Mouse (Mus musculus) heart, embryonic 15.5 days (tissue): ENCODE measurements around the gene Clec16a. TPM values are rescaled to one million over a fixed set of nuclear protein-coding genes. Genes with fewer than 3 reads are reported as not detected.

Experiments
- ATAC-seq: fragments of 200-750 bp; cut with Nextera tagmentation; replicated peaks from 2 replicates; pipeline ENCODE4 v1.8.0; 2017; ENCODE audit warnings: low read depth, moderate TSS enrichment; ENCODE audit not compliant: insufficient number of reproducible peaks, insufficient read depth, low FRiP score
- H3K27ac ChIP-seq: fragments of 300-500 bp; sonication (generic); 2 replicates; pipeline ENCODE4 v1.5.1; 2015; ENCODE audit warnings: mild to moderate bottlenecking, inconsistent platforms
- H3K27me3 ChIP-seq: fragments of 300-500 bp; sonication (generic); 2 replicates; pipeline ENCODE4 v1.6.1; 2015; ENCODE audit warnings: inconsistent platforms
- H3K36me3 ChIP-seq: fragments of 300-500 bp; sonication (generic); 2 replicates; pipeline ENCODE4 v1.6.1; 2015; ENCODE audit warnings: mild to moderate bottlenecking, inconsistent platforms
- H3K4me1 ChIP-seq: fragments of 300-500 bp; sonication (generic); replicated peaks from 2 replicates; pipeline ENCODE4 v1.6.1; 2015; ENCODE audit warnings: inconsistent platforms
- H3K4me2 ChIP-seq: fragments of 300-500 bp; sonication (generic); 2 replicates; pipeline ENCODE4 v1.6.1; 2015; ENCODE audit warnings: inconsistent platforms, mild to moderate bottlenecking, moderate library complexity
- H3K4me3 ChIP-seq: fragments of 300-500 bp; sonication (generic); 2 replicates; pipeline ENCODE4 v1.5.1; 2015; ENCODE audit warnings: mild to moderate bottlenecking, inconsistent platforms
- H3K9ac ChIP-seq: fragments of 300-500 bp; sonication (generic); 2 replicates; pipeline ENCODE4 v1.6.1; 2015; ENCODE audit warnings: mild to moderate bottlenecking, inconsistent platforms
- H3K9me3 ChIP-seq: fragments of 300-500 bp; sonication (generic); replicated peaks from 2 replicates; pipeline ENCODE4 v1.6.1; 2016; ENCODE audit warnings: inconsistent platforms
- WGBS: fragments of 180-500 bp; shearing (Covaris S2); methylation state at CpG from one replicate; pipeline ENCODE4 v1.1.7; 2015; ENCODE audit warnings: mixed read lengths; 5-methylcytosine and 5-hydroxymethylcytosine counted together
- polyA plus RNA-seq: library from polyadenylated mRNA; unstranded; fragments of >200 nt; fragmentation: Nextera tagmentation; extraction: Ambion mirVana; gene quantifications from 2 replicates; pipeline ENCODE4 v1.2.1, GENCODE M21; 2015

Gene Clec16a
- polyA plus RNA-seq, 1 experiment from 2014 or later, result 30.4 TPM

DNA sequence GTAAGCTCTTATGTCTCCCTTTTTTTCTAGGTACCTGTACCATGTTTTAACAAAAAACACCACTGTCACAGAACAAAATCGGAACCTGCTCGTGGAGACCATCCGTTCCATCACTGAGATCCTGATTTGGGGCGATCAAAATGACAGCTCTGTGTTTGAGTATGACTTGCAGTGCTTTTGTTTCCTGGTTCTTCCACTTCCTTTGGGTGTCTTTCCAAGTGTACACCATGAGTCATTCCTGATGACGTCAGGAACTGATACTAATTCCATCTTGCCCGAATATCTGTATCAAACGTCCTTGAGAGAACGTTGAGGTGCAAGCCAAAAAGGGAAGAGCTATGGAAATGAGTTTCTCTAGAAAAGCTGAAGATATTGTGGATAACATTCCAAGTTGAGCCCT lies 14.9 kb downstream of the Clec16a start:
- Histone ChIP-seq H3K9me3 (no peaks in the 10 kb centered on the region), H3K4me2 (no peak overlapping the region), H3K4me1 (peaks cover 16% of the 10 kb centered on the region), H3K27ac (no peak overlapping the region), H3K4me3 (no peak overlapping the region), H3K9ac (no peak overlapping the region), H3K36me3 (peaks cover 4% of the 10 kb centered on the region; the same call in 1 of the 2 replicates), H3K27me3 (no peaks in the 10 kb centered on the region)
- 69% methylated on average over 8 of the region's 8 CpGs for WGBS
- ATAC-seq, result no peak

DNA sequence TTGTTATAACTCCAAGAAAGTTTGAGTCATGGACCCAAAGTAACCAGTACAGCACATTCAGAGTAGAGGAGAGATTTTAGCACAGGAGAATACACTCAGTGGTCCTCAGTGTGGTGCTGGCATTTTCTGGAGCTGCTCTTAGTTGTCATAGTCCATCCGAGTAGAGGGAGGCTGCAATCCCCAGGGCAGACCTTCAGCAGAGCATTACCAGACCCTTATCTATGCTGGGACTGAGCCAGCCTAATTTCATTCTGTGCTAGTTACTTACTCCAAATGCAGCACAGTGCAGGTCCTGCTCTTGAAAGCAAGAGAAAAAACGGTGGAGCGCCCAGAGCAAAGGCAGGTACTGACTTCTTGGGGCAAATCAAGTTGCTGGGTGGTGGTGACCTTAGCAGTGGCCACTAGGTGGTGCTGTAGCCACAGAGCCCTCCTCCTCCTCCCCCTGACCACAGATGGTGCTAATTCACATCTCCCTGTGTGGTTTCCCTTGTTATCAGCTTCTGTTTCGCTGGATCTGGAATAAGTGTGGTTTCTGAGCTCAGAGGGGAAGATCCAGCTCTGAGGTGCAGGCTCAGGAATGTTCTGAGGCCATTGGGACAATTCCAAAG lies 20.2 kb downstream of the Clec16a start:
- 21% methylated on average over 4 of the region's 4 CpGs for WGBS
- 0 out of 2 replicates have a peak overlapping the region, but pooled peaks have one; percentile 4 for H3K27ac ChIP-seq
- no peak overlapping the region for H3K4me3 ChIP-seq
- H3K27me3 ChIP-seq, result no peaks in the 10 kb centered on the region
- peaks cover 5% of the 10 kb centered on the region; the same call in 1 of the 2 replicates for H3K36me3 ChIP-seq
- H3K9me3 ChIP-seq, result no peaks in the 10 kb centered on the region
- H3K4me2 ChIP-seq, result no peak overlapping the region
- ATAC-seq, result peak; percentile 72; the same call in 1 of the 2 replicates
- peaks cover 23% of the 10 kb centered on the region for H3K4me1 ChIP-seq
- H3K9ac ChIP-seq, result no peak overlapping the region; the same call in 1 of the 2 replicates

DNA sequence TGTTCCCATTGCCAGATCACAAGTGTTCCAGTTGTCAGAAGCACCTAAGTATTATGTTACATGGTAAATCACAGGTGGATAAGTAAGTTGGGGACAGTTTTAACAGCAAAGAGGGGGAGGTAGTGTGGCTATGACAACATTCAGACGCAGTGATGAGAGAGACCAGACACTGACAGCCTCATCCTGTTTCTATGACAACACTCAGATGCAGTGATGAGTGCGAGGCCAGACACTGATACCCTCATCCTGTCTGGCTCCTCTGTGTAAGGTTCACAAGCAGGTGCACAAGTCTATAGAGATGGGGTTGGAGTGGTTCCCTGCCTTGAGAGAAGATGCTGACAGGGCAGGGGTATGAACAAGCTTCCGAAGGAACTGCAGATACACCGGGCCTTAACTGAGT lies 22.0 kb downstream of the Clec16a start:
- 93% methylated on average over 4 of the region's 4 CpGs for WGBS
- ATAC-seq, result no peak
- H3K4me3 ChIP-seq, result no peak overlapping the region
- H3K9ac ChIP-seq, result no peak overlapping the region
- peaks cover 13% of the 10 kb centered on the region for H3K4me1 ChIP-seq
- no peaks in the 10 kb centered on the region for H3K27me3 ChIP-seq
- peaks cover 5% of the 10 kb centered on the region; the same call in 1 of the 2 replicates for H3K36me3 ChIP-seq
- H3K27ac ChIP-seq, result no peak overlapping the region
- H3K9me3 ChIP-seq, result no peaks in the 10 kb centered on the region
- no peak overlapping the region for H3K4me2 ChIP-seq

DNA sequence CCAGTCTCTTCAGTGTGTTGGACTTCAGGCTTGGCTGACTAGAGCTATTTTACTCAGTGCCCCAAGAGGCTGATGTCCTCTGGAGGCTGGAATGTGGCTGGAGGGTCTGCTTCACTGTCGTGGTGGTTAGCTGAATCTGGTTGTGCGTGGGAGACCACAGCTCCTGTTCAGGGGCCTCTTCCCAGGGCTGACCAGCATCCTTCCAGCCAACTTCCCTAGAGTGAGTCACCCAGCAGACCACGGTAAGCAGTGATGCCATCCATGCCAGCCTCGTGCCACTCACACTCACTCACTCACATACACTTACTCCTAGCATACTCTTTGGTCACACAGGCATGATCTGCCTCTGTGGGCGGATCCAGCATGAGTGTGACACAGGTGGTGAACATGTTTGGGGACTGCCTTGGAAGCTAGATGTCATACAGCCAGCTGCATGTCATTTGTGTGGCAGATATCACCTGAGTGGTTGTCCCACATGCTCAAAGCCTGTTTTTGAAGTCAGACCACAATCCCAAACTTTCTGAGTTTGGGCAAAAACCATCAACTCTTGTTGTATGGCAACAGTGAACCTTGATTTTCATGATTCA lies 24.8 kb downstream of the Clec16a start:
- Histone ChIP-seq H3K27ac (no peak overlapping the region), H3K36me3 (peaks cover 21% of the 10 kb centered on the region), H3K9me3 (no peaks in the 10 kb centered on the region), H3K4me3 (no peak overlapping the region), H3K4me1 (peaks cover 13% of the 10 kb centered on the region), H3K4me2 (no peak overlapping the region), H3K9ac (no peak overlapping the region), H3K27me3 (no peaks in the 10 kb centered on the region)
- WGBS, result 60% methylated on average over 5 of the region's 5 CpGs
- no peak; the same call in 1 of the 2 replicates for ATAC-seq

DNA sequence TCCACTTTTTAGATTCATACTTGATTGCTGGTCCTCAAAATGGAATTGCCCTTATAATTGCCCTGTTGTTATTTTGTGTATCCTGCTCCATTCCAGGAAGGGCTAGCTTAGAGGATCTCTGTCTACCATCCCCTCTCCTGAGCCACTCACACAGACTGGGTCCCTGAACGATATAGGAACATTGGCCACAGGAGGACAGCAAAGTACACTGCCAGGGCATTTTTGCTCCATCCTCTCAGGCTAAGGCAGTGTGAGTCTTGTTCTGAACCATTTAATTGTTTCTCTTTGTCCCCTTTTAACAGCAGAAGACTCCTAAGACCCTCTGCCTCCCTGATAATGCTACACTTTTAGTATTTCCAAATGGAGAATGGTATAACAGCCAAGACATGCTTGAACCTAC lies 25.6 kb downstream of the Clec16a start:
- no peak overlapping the region for H3K4me2 ChIP-seq
- H3K4me3 ChIP-seq, result no peak overlapping the region
- H3K9me3 ChIP-seq, result no peaks in the 10 kb centered on the region
- H3K27me3 ChIP-seq, result no peaks in the 10 kb centered on the region
- H3K36me3 ChIP-seq, result peaks cover 21% of the 10 kb centered on the region
- no peak overlapping the region for H3K9ac ChIP-seq
- no peak for ATAC-seq
- peaks cover 5% of the 10 kb centered on the region for H3K4me1 ChIP-seq
- WGBS, result 74% methylated on average over 1 of the region's 1 CpGs
- H3K27ac ChIP-seq, result no peak overlapping the region

DNA sequence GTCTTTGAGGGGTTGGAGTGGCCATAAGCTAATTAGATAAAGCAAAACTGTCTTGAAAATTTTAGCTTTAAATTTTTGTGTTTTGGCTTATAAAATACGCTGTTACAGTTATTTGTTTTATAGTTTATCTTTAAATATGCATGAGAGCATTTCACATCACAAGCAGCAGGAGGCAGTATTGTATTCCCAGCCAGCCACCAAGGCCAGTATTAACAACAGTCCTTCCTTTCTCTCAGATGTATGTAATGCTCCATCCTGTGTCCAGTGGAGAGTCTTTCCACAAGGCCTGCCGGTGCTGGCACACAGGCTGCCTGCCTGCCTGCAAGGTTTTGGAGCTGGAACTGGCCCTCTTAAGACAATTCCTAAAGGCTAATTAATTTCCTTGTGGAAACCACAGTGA lies 26.7 kb downstream of the Clec16a start:
- Histone ChIP-seq H3K4me3 (no peak overlapping the region), H3K4me2 (no peak overlapping the region), H3K36me3 (peaks cover 24% of the 10 kb centered on the region), H3K27me3 (no peaks in the 10 kb centered on the region), H3K4me1 (0 out of 2 replicates have a peak, but pooled peaks cover 2% of the 10 kb centered on the region), H3K9ac (no peak overlapping the region), H3K27ac (no peak overlapping the region), H3K9me3 (no peaks in the 10 kb centered on the region)
- 49% methylated on average over 2 of the region's 2 CpGs for WGBS
- ATAC-seq, result no peak

- H3K36me3 ChIP-seq, result peaks cover 36% of the 10 kb centered on the region
- H3K9ac ChIP-seq, result no peak overlapping the region
Measured at GRCm38 (mm10) chr16:10574936-10575335, 29.8 kb downstream of the Clec16a start.

GRCm38 (mm10) chr16:10575915-10576314 lies 30.8 kb downstream of the Clec16a start:
- no peak overlapping the region for H3K27ac ChIP-seq
- no peaks in the 10 kb centered on the region for H3K27me3 ChIP-seq
- no peak for ATAC-seq
- no peak overlapping the region for H3K9ac ChIP-seq
- peaks cover 45% of the 10 kb centered on the region for H3K36me3 ChIP-seq
- H3K4me1 ChIP-seq, result no peaks in the 10 kb centered on the region
- no peak overlapping the region for H3K4me2 ChIP-seq
- WGBS, result 85% methylated on average over 4 of the region's 4 CpGs
- H3K9me3 ChIP-seq, result no peaks in the 10 kb centered on the region
- H3K4me3 ChIP-seq, result no peak overlapping the region

More at GRCm38 (mm10) chr16:10574936-10575335, 29.8 kb downstream of the Clec16a start:
- Histone ChIP-seq H3K27ac (no peak overlapping the region), H3K4me2 (no peak overlapping the region), H3K4me3 (no peak overlapping the region), H3K4me1 (no peaks in the 10 kb centered on the region), H3K27me3 (no peaks in the 10 kb centered on the region), H3K9me3 (no peaks in the 10 kb centered on the region)
- ATAC-seq, result no peak
- 75% methylated on average over 2 of the region's 2 CpGs for WGBS

DNA sequence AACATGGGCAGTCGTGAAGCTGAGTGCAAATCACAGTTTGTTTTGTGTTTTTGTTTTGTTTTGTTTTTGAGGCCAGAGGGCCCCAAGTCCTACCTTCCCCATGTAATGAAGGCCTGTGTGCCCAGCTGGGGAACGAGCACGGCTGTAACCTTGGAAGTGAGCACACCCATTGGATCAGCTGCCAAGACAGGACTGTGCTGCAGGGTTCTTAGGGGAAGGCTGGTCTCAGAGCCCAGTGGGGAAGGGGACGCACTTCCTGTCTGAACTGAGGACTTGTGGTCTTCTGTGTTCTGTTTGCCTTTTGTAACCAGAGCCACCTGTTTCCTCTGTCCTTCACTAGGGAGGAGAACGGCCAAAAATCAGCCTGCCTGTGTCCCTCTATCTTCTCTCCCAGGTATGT lies 32.4 kb downstream of the Clec16a start:
- H3K4me3 ChIP-seq, result no peak overlapping the region
- no peak for ATAC-seq
- H3K27ac ChIP-seq, result no peak overlapping the region
- H3K36me3 ChIP-seq, result peaks cover 57% of the 10 kb centered on the region
- no peak overlapping the region for H3K9ac ChIP-seq
- H3K9me3 ChIP-seq, result no peaks in the 10 kb centered on the region
- no peak overlapping the region for H3K4me2 ChIP-seq
- no peaks in the 10 kb centered on the region for H3K4me1 ChIP-seq
- 69% methylated on average over 5 of the region's 5 CpGs for WGBS
- H3K27me3 ChIP-seq, result no peaks in the 10 kb centered on the region

GRCm38 (mm10) chr16:10578376-10578775 lies 33.2 kb downstream of the Clec16a start:
- no peak for ATAC-seq
- WGBS, result 77% methylated on average over 1 of the region's 1 CpGs
- Histone ChIP-seq H3K9me3 (no peaks in the 10 kb centered on the region), H3K27ac (no peak overlapping the region), H3K4me2 (no peak overlapping the region), H3K4me3 (no peak overlapping the region), H3K4me1 (no peaks in the 10 kb centered on the region), H3K9ac (no peak overlapping the region), H3K27me3 (no peaks in the 10 kb centered on the region), H3K36me3 (peaks cover 57% of the 10 kb centered on the region)

DNA sequence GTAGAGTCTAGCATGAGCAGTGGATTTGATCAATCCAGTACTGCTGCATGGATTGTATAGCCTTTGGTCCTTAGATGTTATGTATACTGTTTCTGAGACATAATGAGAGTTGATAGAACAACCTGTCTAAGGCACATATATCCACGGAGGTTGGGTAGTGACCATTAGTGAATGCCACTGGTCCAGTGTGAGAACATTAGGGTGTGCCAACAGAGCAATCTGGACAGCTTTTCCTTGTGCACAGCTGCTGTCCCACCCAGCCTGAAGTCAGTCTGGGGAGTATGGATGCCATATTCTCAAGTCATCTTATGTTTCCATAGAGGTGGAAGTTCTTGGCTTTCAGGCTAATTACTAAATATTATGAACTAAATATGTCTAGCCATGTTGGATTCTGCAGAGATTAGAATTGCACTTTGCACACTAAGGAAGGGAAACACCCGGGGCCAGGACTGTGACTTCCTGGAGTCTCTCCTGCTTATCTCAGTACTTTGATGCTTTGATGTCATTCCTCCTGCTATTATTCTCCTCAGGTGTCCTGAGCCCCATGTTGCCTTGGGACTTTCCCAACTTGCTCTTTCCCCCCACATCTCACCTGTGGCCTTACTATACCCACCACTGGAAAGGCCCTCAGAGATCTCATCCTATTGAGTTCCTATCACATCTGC lies 36.2 kb downstream of the Clec16a start:
- Histone ChIP-seq H3K27me3 (no peaks in the 10 kb centered on the region), H3K4me1 (0 out of 2 replicates have a peak, but pooled peaks cover 4% of the 10 kb centered on the region), H3K36me3 (peaks cover 53% of the 10 kb centered on the region), H3K4me3 (no peak overlapping the region), H3K9me3 (no peaks in the 10 kb centered on the region), H3K4me2 (no peak overlapping the region), H3K9ac (no peak overlapping the region), H3K27ac (no peak overlapping the region)
- no peak for ATAC-seq
- 70% methylated on average over 2 of the region's 2 CpGs for WGBS
